Comparison of ENCODE assay signal across 21 mouse cellular contexts in the genomic region with DNA sequence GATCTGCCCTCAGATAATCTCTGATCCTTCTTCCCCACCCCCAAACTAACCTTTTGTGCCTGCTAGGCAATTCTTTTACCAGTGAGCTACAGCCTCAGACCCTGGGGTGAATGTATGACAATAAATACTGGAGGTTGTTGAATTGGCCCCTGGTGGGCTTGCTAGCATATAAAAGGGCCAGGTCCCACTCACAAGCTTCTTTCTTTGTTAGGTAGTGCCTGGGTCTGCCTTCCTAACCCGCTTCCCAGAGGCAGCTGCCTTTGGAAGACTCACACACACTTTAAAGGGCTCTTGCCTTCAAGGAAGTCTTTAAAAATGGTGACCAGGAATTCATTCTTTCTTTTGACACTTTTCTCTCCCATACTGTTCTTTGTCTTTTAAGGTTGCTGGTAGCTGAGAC. TPM values are rescaled to one million over a fixed set of nuclear protein-coding genes. Genes with fewer than 3 reads are reported as not detected.
A peak's percentile ranks its signal among the peaks of the same experiment; 100 is the strongest.
DNase-seq lines count a peak whose midpoint lies in the region; TF ChIP-seq lines count a peak whose summit lies in the region.
"Had no signal": no experiment of that assay in that cellular context is flagged by ENCODE, and none has a peak within 500 bp of the region (broad histone marks: within the 10 kb centered on the region; RNA-seq: fewer than 3 reads in every experiment).

No protein-coding gene starts in this region.

- no peaks in the 10 kb centered on the region for H3K36me3 ChIP-seq in ES-Bruce4 (ENCODE audit: control insufficient read depth, insufficient read depth, low read length, poor library complexity, severe bottlenecking)
- H3K36me3 ChIP-seq in ES-E14 (ENCODE audit: control insufficient read depth, insufficient read depth, low read length, poor library complexity, severe bottlenecking), result no peaks in the 10 kb centered on the region; the same call in 1 of the 2 replicates
- H3K36me3 ChIP-seq: embryonic facial prominence, embryonic 13.5 days; embryonic facial prominence, embryonic 15.5 days; forebrain, embryonic 12.5 days had no signal

- H3K27me3 ChIP-seq in ES-Bruce4 (ENCODE audit: control insufficient read depth, insufficient read depth, low read length, poor library complexity, severe bottlenecking), result no peaks in the 10 kb centered on the region
- H3K27me3 ChIP-seq: CH12.LX; embryonic facial prominence, embryonic 13.5 days; embryonic facial prominence, embryonic 15.5 days; forebrain, embryonic 12.5 days had no signal

- in situ Hi-C loops in ES-E14 (cut with MboI; ENCODE audit: low sequenced_read_pairs in 2 of 2, unreplicated experiment in 2 of 2), result no loop called here

- DNase-seq in ES-E14 (ENCODE audit: low read depth, low spot score) (no peak), ZHBTc4 (ENCODE audit: low read depth, low spot score) (peak; percentile 75)
- no peak for DNase-seq in heart, postnatal 4 days
- DNase-seq in embryo, embryonic 10 days (ENCODE audit: low spot score), result no peak
- DNase-seq: adrenal gland, adult 2 months; adrenal gland, postnatal 14 days; adrenal gland, postnatal 36 days; B cell, adult 2 months; cerebellum, adult 11-12 months; cerebellum, adult 2 months; cerebellum, adult 9-10 months; cerebellum, postnatal 10 days; cerebellum, postnatal 25 days; embryo, embryonic 11 days had no signal

- H3K4me1 ChIP-seq in ES-Bruce4 (ENCODE audit: control insufficient read depth, insufficient read depth, low read length), result peaks cover 2% of the 10 kb centered on the region
- peaks cover 0 to 5% of the 10 kb centered on the region in 2 experiments; a peak in 2 of 4 replicates for H3K4me1 ChIP-seq in ES-E14 (ENCODE audit: control insufficient read depth in 2 of 2, insufficient read depth in 2 of 2, low read length in 2 of 2, poor library complexity in 1 of 2)
- H3K4me1 ChIP-seq: embryonic facial prominence, embryonic 15.5 days had no signal

- H3K9me3 ChIP-seq in ES-Bruce4 (replicated peaks; ENCODE audit: control insufficient read depth, insufficient read depth, low read length, poor library complexity, severe bottlenecking) (no peaks in the 10 kb centered on the region), ES-E14 (ENCODE audit: control insufficient read depth, insufficient read depth, low read depth, low read length) (no peaks in the 10 kb centered on the region)
- H3K9me3 ChIP-seq: embryonic facial prominence, embryonic 13.5 days; embryonic facial prominence, embryonic 15.5 days; forebrain, embryonic 10.5 days; forebrain, embryonic 12.5 days had no signal

- no peak for TF ChIP-seq CTCF in ES-Bruce4 (IDR thresholded peaks at IDR 0.05; ENCODE audit: low read depth, low read length)

- H3K27ac ChIP-seq in ES-Bruce4 (ENCODE audit: insufficient read depth, low read length) (no peak overlapping the region), ES-E14 (ENCODE audit: insufficient read depth, low read depth, low read length, poor library complexity, severe bottlenecking) (no peak overlapping the region)
- H3K27ac ChIP-seq: embryonic facial prominence, embryonic 13.5 days; embryonic facial prominence, embryonic 15.5 days; forebrain, embryonic 10.5 days; forebrain, embryonic 12.5 days had no signal

- no peak for TF ChIP-seq POLR2A in ES-Bruce4 (IDR thresholded peaks at IDR 0.05; ENCODE audit: insufficient read depth, low read length)

- H3K9ac ChIP-seq in ES-Bruce4 (ENCODE audit: low read depth, poor library complexity, severe bottlenecking) (no peak overlapping the region), ES-E14 (ENCODE audit: insufficient read depth, low read depth, low read length, poor library complexity, severe bottlenecking) (no peak overlapping the region)
- H3K9ac ChIP-seq: embryonic facial prominence, embryonic 13.5 days; embryonic facial prominence, embryonic 15.5 days; forebrain, embryonic 12.5 days had no signal

- TF ChIP-seq EP300 in ES-Bruce4 (IDR thresholded peaks at IDR 0.05; ENCODE audit: insufficient read depth, low read depth, low read length), result peak; percentile 60; the same call in 1 of the 2 replicates

- no peak overlapping the region for H3K4me3 ChIP-seq in ES-Bruce4 (ENCODE audit: low read depth, low read length)
- H3K4me3 ChIP-seq in ES-E14 (ENCODE audit: insufficient read depth in 1 of 2, low read depth in 1 of 2, low read length in 2 of 2, poor library complexity in 1 of 2, severe bottlenecking in 1 of 2), result no peak overlapping the region
- H3K4me3 ChIP-seq: embryonic facial prominence, embryonic 13.5 days; embryonic facial prominence, embryonic 15.5 days; erythroblast, embryonic 14.5 days; forebrain, embryonic 10.5 days; forebrain, embryonic 12.5 days had no signal

TF ChIP-seq in ES-E14, 5 proteins besides CTCF, POLR2A, EP300 and RAD21:
- TF ChIP-seq CHD2 (IDR thresholded peaks at IDR 0.05; ENCODE audit: low read depth, low read length) (no peak), MAFK (IDR thresholded peaks at IDR 0.05; ENCODE audit: insufficient read depth, low read depth, low read length) (peak; percentile 38; the same call in 1 of the 2 replicates), ZNF384 (IDR thresholded peaks at IDR 0.05; ENCODE audit: low read depth, low read length) (no peak), HCFC1 (IDR thresholded peaks at IDR 0.05; ENCODE audit: borderline replicate concordance, insufficient read depth, low read length) (no peak)

RNA-seq across cellular contexts. Expression of gene Tbl1x, which starts 14.4 kb away (rescaled TPM):
- polyA plus RNA-seq in ES-Bruce4 (2011; ENCODE audit: insufficient read depth, insufficient read length, low read depth, missing spikeins), result 67.4 and 70.4 TPM in 2 replicates
- 33.7 and 35.5 TPM in 2 replicates for total RNA-seq in ES-E14 (2012; rRNA removed)
- total RNA-seq in heart, postnatal 4 days (2021), result 10 to 100 TPM; 75.2 to 75.9 TPM
